Mouse (Mus musculus) thymus, adult 2 months (tissue): ENCODE measurements around the gene Mynn. TPM values are rescaled to one million over a fixed set of nuclear protein-coding genes. Genes with fewer than 3 reads are reported as not detected.

ENCODE experiments used
- DNase-seq: peaks from one replicate; pipeline ENCODE4 v3.0.0; 2021
- H3K27ac ChIP-seq: fragments of 200-500 bp; 2 replicates; pipeline ENCODE4 v1.5.1; 2012; ENCODE audit warnings: low read length, control low read depth; ENCODE audit not compliant: control insufficient read depth, insufficient read depth
- H3K27me3 ChIP-seq: fragments of 200-500 bp; 2 replicates; pipeline ENCODE4 v1.6.1; 2012; ENCODE audit warnings: mild to moderate bottlenecking, low read length, moderate library complexity, mixed read lengths; ENCODE audit not compliant: control insufficient read depth, insufficient read depth
- H3K36me3 ChIP-seq: fragments of 200-500 bp; 2 replicates; pipeline ENCODE4 v1.6.1; 2012; ENCODE audit warnings: mild to moderate bottlenecking, low read length, moderate library complexity; ENCODE audit not compliant: control insufficient read depth, insufficient read depth
- H3K4me1 ChIP-seq: fragments of 200-500 bp; replicated peaks from 2 replicates; pipeline ENCODE4 v1.6.1; 2012; ENCODE audit warnings: low read length; ENCODE audit not compliant: control insufficient read depth, insufficient read depth
- H3K4me3 ChIP-seq: fragments of 200-500 bp; 2 replicates; pipeline ENCODE4 v1.5.1; 2012; ENCODE audit warnings: mild to moderate bottlenecking, low read length, control low read depth, moderate library complexity; ENCODE audit not compliant: control insufficient read depth, insufficient read depth
- CTCF ChIP-seq: fragments of 200-500 bp; IDR thresholded peaks from 2 replicates; pipeline ENCODE4 v1.5.1; 2012; ENCODE audit warnings: mild to moderate bottlenecking, control low read depth, low read length, moderate library complexity, borderline replicate concordance; ENCODE audit not compliant: control insufficient read depth, poor library complexity, insufficient read depth; ENCODE audit errors: extremely low read depth
- POLR2A ChIP-seq: fragments of 200-500 bp; IDR thresholded peaks from 2 replicates; pipeline ENCODE4 v1.6.1; 2012; ENCODE audit warnings: mild to moderate bottlenecking, low read length, control low read depth, moderate library complexity; ENCODE audit not compliant: control insufficient read depth, poor library complexity, insufficient read depth; ENCODE audit errors: extremely low read depth
- WGBS: fragments of 180-500 bp; shearing (Covaris S2); methylation state at CpG from one replicate; pipeline ENCODE4 v1.1.7; 2018; 5-methylcytosine and 5-hydroxymethylcytosine counted together
- polyA plus RNA-seq: library from polyadenylated mRNA; depleted of rRNA; stranded (reverse); fragments of >200 nt; gene quantifications from 2 replicates; pipeline ENCODE4 v1.2.3, GENCODE M21; 2012

Mynn gene
- polyA plus RNA-seq, 1 experiment = 14.0 TPM

- TF ChIP-seq POLR2A (no peak), CTCF (no peak)
- H3K36me3 ChIP-seq = no peaks in the 10 kb centered on the region
- no peaks in the 10 kb centered on the region for H3K27me3 ChIP-seq
- H3K27ac ChIP-seq = no peak overlapping the region
- WGBS = 68% methylated on average over 3 of the region's 3 CpGs
- no peak overlapping the region for H3K4me3 ChIP-seq
- H3K4me1 ChIP-seq = no peaks in the 10 kb centered on the region
- DNase-seq = no peak
Observed at GRCm38 (mm10) chr3:30633681-30634080, 31.8 kb downstream of the Mynn start.

DNA sequence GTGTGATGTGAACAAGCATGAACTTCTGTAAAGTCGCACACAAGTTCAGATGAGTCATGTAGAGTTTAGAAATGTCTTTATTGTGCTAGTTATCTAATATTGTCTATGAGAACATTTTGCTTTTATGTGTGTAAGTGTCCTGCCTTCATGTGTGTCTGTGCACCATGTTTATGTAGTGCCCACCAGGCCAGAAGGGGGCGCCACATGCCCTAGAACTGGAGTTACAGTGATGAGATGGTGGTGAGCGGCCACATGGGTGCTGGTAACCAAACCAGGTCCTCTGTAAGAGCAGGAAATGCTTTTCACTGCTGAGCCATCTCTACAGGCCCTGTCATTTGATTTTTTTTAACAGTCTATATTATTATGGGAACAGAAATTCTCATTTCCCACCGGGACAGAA is 33.8 kb downstream of the Mynn start:
- Histone ChIP-seq H3K36me3 (no peaks in the 10 kb centered on the region), H3K27ac (no peak overlapping the region), H3K4me3 (no peak overlapping the region), H3K27me3 (no peaks in the 10 kb centered on the region), H3K4me1 (no peaks in the 10 kb centered on the region)
- 90% methylated on average over 4 of the region's 4 CpGs for WGBS
- TF ChIP-seq POLR2A (no peak), CTCF (no peak)
- no peak for DNase-seq

- WGBS = 78% methylated on average over 2 of the region's 2 CpGs
- no peak for TF ChIP-seq CTCF
- no peak for TF ChIP-seq POLR2A
- Histone ChIP-seq H3K27me3 (peaks cover 6% of the 10 kb centered on the region), H3K4me3 (no peak within 1 kb of the TSS), H3K27ac (no peak within 1 kb of the TSS), H3K36me3 (no peaks in the 10 kb centered on the region), H3K4me1 (0 out of 2 replicates have a peak, but pooled peaks cover 3% of the 10 kb centered on the region)
- DNase-seq = no peak
Observed at GRCm38 (mm10) chr3:30644207-30644606, 42.3 kb downstream of the Mynn start, which contains the start of gene Lrriq4. Gene Lrriq4, plus strand, starts transcription at chr3:30644507.

- DNase-seq = no peak
- WGBS = 78% methylated on average over 8 of the region's 8 CpGs
- no peak overlapping the region for H3K27ac ChIP-seq
- peaks cover 17% of the 10 kb centered on the region for H3K27me3 ChIP-seq
- H3K36me3 ChIP-seq = no peaks in the 10 kb centered on the region
- no peak overlapping the region for H3K4me3 ChIP-seq
- 0 out of 2 replicates have a peak, but pooled peaks cover 3% of the 10 kb centered on the region for H3K4me1 ChIP-seq
- TF ChIP-seq CTCF (no peak), POLR2A (no peak)
Observed at GRCm38 (mm10) chr3:30646761-30647160, 44.9 kb downstream of the Mynn start.

DNA sequence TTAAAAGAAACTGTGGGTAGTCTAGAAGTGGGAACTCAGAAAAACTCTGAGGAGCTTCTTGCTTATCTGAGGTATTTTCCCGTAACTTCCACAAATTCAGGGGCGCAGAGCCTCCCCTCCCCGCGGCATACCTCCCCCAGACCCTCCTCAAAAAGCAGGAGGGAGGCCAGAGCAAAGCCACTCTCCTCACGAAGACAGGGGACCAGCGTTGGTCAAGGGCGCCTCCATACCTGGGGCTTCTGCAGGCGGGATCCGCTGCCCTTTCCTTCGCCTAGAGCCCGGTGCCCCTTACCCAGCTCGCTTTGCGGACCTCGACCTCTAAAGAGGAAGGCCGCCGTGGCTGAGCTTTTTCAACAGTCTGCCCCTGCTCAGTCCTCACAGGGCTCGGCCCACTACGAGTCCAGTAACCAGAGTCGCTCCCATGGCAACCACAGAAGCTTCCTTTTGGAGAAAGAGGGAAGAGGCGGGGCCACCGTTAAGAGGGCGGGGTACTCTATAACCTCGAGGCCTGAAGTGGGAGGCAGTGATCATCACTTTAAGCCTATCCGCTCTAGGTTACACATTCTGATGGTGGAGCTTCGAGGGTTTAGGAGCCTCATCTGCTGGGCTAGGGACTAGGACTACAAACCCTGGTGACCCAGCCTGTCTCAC is 45.7 kb downstream of the Mynn start, which contains the start of gene Lrrc34:
Lrrc34 (minus strand) TSS at position 430 of the 651 bp plus-strand sequence.
- Histone ChIP-seq H3K4me1 (0 out of 2 replicates have a peak, but pooled peaks cover 3% of the 10 kb centered on the region), H3K36me3 (no peaks in the 10 kb centered on the region), H3K4me3 (no peak within 1 kb of the TSS), H3K27ac (no peak within 1 kb of the TSS), H3K27me3 (peaks cover 18% of the 10 kb centered on the region)
- DNase-seq = no peak
- TF ChIP-seq POLR2A (no peak), CTCF (no peak)
- WGBS = 7% methylated on average over 25 of the region's 25 CpGs

GRCm38 (mm10) chr3:30648466-30648865 is 46.6 kb downstream of the Mynn start:
- H3K4me1 ChIP-seq = 0 out of 2 replicates have a peak, but pooled peaks cover 3% of the 10 kb centered on the region
- no peak overlapping the region for H3K4me3 ChIP-seq
- WGBS = 96% methylated on average over 2 of the region's 2 CpGs
- no peaks in the 10 kb centered on the region for H3K36me3 ChIP-seq
- no peak for TF ChIP-seq POLR2A
- TF ChIP-seq CTCF = no peak
- no peak for DNase-seq
- no peak overlapping the region for H3K27ac ChIP-seq
- peaks cover 18% of the 10 kb centered on the region for H3K27me3 ChIP-seq
